Mouse (Mus musculus) spleen, adult 2 months (tissue): ENCODE data around the gene Heg1.

Experiments used
- CTCF ChIP-seq: fragments of 200-500 bp; IDR thresholded peaks from 2 replicates; pipeline ENCODE4 v1.5.1; 2011; ENCODE audit warnings: mild to moderate bottlenecking, inconsistent platforms; ENCODE audit not compliant: insufficient read depth, insufficient read length, insufficient replicate concordance; ENCODE audit errors: extremely low read depth
- POLR2A ChIP-seq: fragments of 200-500 bp; IDR thresholded peaks from 2 replicates; pipeline ENCODE4 v1.6.1; 2011; ENCODE audit warnings: low read depth, low read length, inconsistent platforms

- TF ChIP-seq CTCF (no peak), POLR2A (no peak)
These were observed 44.3 kb downstream of the Heg1 start for GRCm38 (mm10) chr16:33728427-33728826.
